Mouse (Mus musculus) embryonic facial prominence, embryonic 11.5 days (tissue): ENCODE data around the gene Sec24a. TPM values are rescaled to one million over a fixed set of nuclear protein-coding genes. Genes with fewer than 3 reads are reported as not detected.
"Not testable (repeated sequence)": the region's sequence is repeated elsewhere in the genome, so short reads cannot be mapped to it uniquely, and the experiment has no call there.

Experiments
- ATAC-seq: fragments of 200-750 bp; cut with Nextera tagmentation; replicated peaks from 2 replicates; pipeline ENCODE4 v1.8.0; 2017; ENCODE audit warnings: low read depth; ENCODE audit not compliant: insufficient number of reproducible peaks, low FRiP score, low TSS enrichment
- DNase-seq: peaks from one replicate; pipeline ENCODE4 v3.0.0-alpha.2; 2015; ENCODE audit warnings: low spot score
- H3K27ac ChIP-seq: fragments of 300-500 bp; sonication (generic); replicated peaks from 2 replicates; pipeline ENCODE4 v1.5.1; 2014; ENCODE audit warnings: mild to moderate bottlenecking, low read depth, low read length, control low read depth
- H3K27me3 ChIP-seq: fragments of 300-500 bp; sonication (generic); 2 replicates; pipeline ENCODE4 v1.6.1; 2014; ENCODE audit warnings: mild to moderate bottlenecking, low read length, moderate library complexity, mixed read lengths; ENCODE audit not compliant: control insufficient read depth, insufficient read depth
- H3K36me3 ChIP-seq: fragments of 300-500 bp; sonication (generic); replicated peaks from 2 replicates; pipeline ENCODE4 v1.6.1; 2014; ENCODE audit warnings: low read depth, mild to moderate bottlenecking, low read length, moderate library complexity, mixed read lengths; ENCODE audit not compliant: control insufficient read depth, insufficient read depth
- H3K4me1 ChIP-seq: fragments of 300-500 bp; sonication (generic); 2 replicates; pipeline ENCODE4 v1.6.1; 2014; ENCODE audit warnings: low read length, mixed read lengths; ENCODE audit not compliant: control insufficient read depth, insufficient read depth
- H3K4me2 ChIP-seq: fragments of 300-500 bp; sonication (generic); 2 replicates; pipeline ENCODE4 v1.6.1; 2014; ENCODE audit warnings: low read depth, mild to moderate bottlenecking, control low read depth, low read length, moderate library complexity
- H3K4me3 ChIP-seq: fragments of 300-500 bp; sonication (generic); 2 replicates; pipeline ENCODE4 v1.5.1; 2014; ENCODE audit warnings: low read depth, low read length, control low read depth
- H3K9ac ChIP-seq: fragments of 300-500 bp; sonication (generic); replicated peaks from 2 replicates; pipeline ENCODE4 v1.6.1; 2014; ENCODE audit warnings: mild to moderate bottlenecking, control low read depth, low read length
- H3K9me3 ChIP-seq: fragments of 300-500 bp; sonication (generic); replicated peaks from 2 replicates; pipeline ENCODE4 v1.6.1; 2016; ENCODE audit warnings: mild to moderate bottlenecking, low read length, inconsistent platforms, mixed read lengths; ENCODE audit not compliant: control insufficient read depth
- WGBS: fragments of 180-500 bp; shearing (Covaris S2); extraction: QIAGEN DNeasy Blood & Tissue Kit; methylation state at CpG from one replicate; pipeline ENCODE4 v1.1.7; 2014; 5-methylcytosine and 5-hydroxymethylcytosine counted together
- polyA plus RNA-seq: library from polyadenylated mRNA; unstranded; fragments of >200 nt; fragmentation: Nextera tagmentation; extraction: Ambion mirVana; gene quantifications from 2 replicates; pipeline ENCODE4 v1.2.1, GENCODE M21; 2014

Gene Sec24a
- polyA plus RNA-seq, 1 experiment from 2014 or later, result 10.5 TPM

DNA sequence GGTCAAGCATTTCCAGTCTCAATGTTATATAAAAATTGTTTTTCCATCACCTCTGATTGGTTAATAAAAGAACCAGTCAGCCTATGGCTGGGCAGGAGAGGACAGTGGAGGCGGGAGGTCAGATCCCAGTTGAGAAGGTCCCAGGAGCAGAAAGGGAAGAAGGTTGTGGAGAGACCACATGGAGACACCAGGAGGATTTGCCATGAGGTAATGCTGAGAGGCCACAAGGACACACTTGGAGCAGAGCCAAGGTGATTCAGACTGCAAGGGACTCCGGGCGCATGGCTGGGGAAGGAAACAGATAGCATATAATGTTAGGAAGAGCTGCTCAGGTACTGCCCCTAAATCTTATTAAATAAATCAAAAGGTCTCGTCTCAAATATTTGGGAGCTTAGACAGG lies 32.8 kb upstream of the Sec24a start:
- WGBS, result 84% methylated on average over 4 of the region's 4 CpGs
- no peaks in the 10 kb centered on the region for H3K36me3 ChIP-seq
- no peak overlapping the region for H3K4me2 ChIP-seq
- ATAC-seq (no peak), DNase-seq (no peak)
- H3K27me3 ChIP-seq, result no peaks in the 10 kb centered on the region
- no peak overlapping the region for H3K9ac ChIP-seq
- no peak overlapping the region for H3K27ac ChIP-seq
- no peak overlapping the region for H3K4me3 ChIP-seq
- H3K4me1 ChIP-seq, result no peaks in the 10 kb centered on the region
- H3K9me3 ChIP-seq, result no peaks in the 10 kb centered on the region

DNA sequence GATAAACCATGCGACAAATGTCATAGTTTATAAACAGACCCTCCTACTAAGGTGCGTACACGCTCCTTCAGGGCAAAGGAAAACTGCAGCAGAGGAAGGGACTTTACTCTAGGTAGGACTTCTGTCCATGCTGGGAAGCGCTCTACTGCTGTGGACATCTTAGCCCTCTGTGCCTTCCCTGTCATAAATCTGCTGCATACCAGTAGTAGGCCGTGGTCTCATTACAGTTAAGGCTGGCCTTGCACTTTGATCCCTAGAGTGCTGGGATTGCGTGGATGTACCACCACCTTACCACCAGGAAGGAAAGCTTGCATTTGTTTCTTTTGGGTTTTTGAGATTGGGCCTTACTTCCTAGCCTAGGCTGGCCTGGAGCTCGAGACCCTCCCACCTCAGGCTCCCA lies 27.2 kb upstream of the Sec24a start:
- H3K4me2 ChIP-seq, result no peak overlapping the region
- H3K27ac ChIP-seq, result no peak overlapping the region
- H3K27me3 ChIP-seq, result no peaks in the 10 kb centered on the region
- no peak overlapping the region for H3K9ac ChIP-seq
- peaks cover 3% of the 10 kb centered on the region for H3K36me3 ChIP-seq
- no peaks in the 10 kb centered on the region for H3K9me3 ChIP-seq
- 96% methylated on average over 7 of the region's 7 CpGs for WGBS
- no peak overlapping the region for H3K4me3 ChIP-seq
- ATAC-seq, result no peak
- no peaks in the 10 kb centered on the region for H3K4me1 ChIP-seq
- no peak for DNase-seq

GRCm38 (mm10) chr11:51789735-51790134 lies 26.3 kb upstream of the Sec24a start:
- ATAC-seq, H3K9me3 ChIP-seq, H3K4me2 ChIP-seq, H3K27me3 ChIP-seq, H3K4me1 ChIP-seq, H3K27ac ChIP-seq, H3K36me3 ChIP-seq, DNase-seq, H3K9ac ChIP-seq, H3K4me3 ChIP-seq: not testable (repeated sequence)
- 75% methylated on average over 4 of the region's 4 CpGs for WGBS

GRCm38 (mm10) chr11:51785926-51786325 lies 22.5 kb upstream of the Sec24a start:
- peak; percentile 40 for DNase-seq
- Histone ChIP-seq H3K9me3 (no peaks in the 10 kb centered on the region), H3K4me1 (no peaks in the 10 kb centered on the region), H3K27me3 (no peaks in the 10 kb centered on the region), H3K27ac (no peak overlapping the region), H3K36me3 (peaks cover 5% of the 10 kb centered on the region), H3K4me2 (no peak overlapping the region), H3K9ac (no peak overlapping the region), H3K4me3 (no peak overlapping the region)
- 88% methylated on average over 6 of the region's 6 CpGs for WGBS
- ATAC-seq, result no peak

DNA sequence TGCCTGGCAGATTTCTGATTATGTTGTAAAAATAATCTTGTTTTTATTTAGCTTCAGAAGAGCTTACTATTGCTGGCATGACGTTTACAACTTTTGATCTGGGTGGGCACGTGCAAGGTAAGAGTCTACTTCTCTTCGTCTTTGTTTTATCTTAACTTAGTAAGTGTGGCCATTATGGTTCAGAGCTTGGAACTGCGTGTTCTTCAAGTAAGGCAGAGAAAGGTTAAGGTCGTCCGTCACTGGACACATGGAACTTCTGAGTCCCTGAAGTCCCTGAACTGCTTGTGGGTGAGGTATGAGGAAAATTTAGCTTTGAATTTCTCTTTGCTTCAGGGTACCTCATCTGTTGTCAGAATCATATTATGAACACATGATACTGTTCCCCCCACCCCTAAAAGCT lies 19.3 kb upstream of the Sec24a start:
- Histone ChIP-seq H3K36me3 (peaks cover 5% of the 10 kb centered on the region), H3K27ac (no peak overlapping the region), H3K27me3 (no peaks in the 10 kb centered on the region), H3K9ac (no peak overlapping the region), H3K4me1 (no peaks in the 10 kb centered on the region), H3K4me3 (no peak overlapping the region), H3K9me3 (no peaks in the 10 kb centered on the region), H3K4me2 (no peak overlapping the region)
- no peak for ATAC-seq
- 91% methylated on average over 6 of the region's 6 CpGs for WGBS
- no peak for DNase-seq

DNA sequence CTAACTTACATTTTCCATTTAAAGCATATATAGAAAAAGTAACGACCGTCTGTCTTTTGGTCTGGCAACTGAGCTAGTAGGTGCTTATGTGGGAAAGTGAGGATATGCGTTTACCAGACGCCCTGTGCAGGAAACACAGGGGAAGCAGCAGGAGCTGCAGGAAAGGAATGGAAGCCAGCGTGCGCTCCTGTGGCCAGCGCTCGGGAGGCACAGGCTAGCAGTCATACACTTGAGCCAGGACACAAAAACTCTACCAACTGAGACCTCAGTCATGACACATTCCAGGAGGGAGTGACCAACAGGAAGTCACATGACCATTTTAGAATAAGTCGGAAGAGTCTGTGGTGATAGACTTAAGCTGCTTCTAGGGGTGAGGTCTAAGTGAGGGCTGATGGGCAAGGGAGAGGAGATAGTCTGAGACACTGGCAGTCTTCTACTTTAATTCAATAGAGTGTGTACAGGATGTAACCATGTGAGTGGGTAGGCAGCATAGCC lies 17.4 kb upstream of the Sec24a start:
- no peak for ATAC-seq
- Histone ChIP-seq H3K36me3 (peaks cover 3% of the 10 kb centered on the region), H3K27ac (no peak overlapping the region), H3K4me3 (no peak overlapping the region), H3K4me1 (no peaks in the 10 kb centered on the region), H3K9me3 (no peaks in the 10 kb centered on the region), H3K4me2 (no peak overlapping the region), H3K9ac (no peak overlapping the region), H3K27me3 (no peaks in the 10 kb centered on the region)
- 86% methylated on average over 9 of the region's 9 CpGs for WGBS
- DNase-seq, result no peak

GRCm38 (mm10) chr11:51777478-51777877 lies 14.0 kb upstream of the Sec24a start:
- Histone ChIP-seq H3K9ac (no peak overlapping the region), H3K27ac (no peak overlapping the region), H3K36me3 (no peaks in the 10 kb centered on the region), H3K4me3 (no peak overlapping the region), H3K4me1 (no peaks in the 10 kb centered on the region), H3K4me2 (no peak overlapping the region), H3K9me3 (no peaks in the 10 kb centered on the region), H3K27me3 (no peaks in the 10 kb centered on the region)
- 88% methylated on average over 5 of the region's 5 CpGs for WGBS
- no peak for ATAC-seq
- DNase-seq, result no peak

GRCm38 (mm10) chr11:51775507-51775906 lies 12.1 kb upstream of the Sec24a start:
- WGBS, result 91% methylated on average over 3 of the region's 3 CpGs
- Histone ChIP-seq H3K27ac (no peak overlapping the region), H3K9ac (no peak overlapping the region), H3K27me3 (no peaks in the 10 kb centered on the region), H3K4me1 (no peaks in the 10 kb centered on the region), H3K36me3 (no peaks in the 10 kb centered on the region), H3K4me3 (no peak overlapping the region), H3K4me2 (no peak overlapping the region), H3K9me3 (no peaks in the 10 kb centered on the region)
- ATAC-seq, result no peak
- DNase-seq, result no peak
